Mouse (Mus musculus) thymus, postnatal 25 days (tissue): ENCODE results near the gene Pdgfra.

Experiments
- DNase-seq: peaks from one replicate; pipeline ENCODE4 v3.0.0; 2022

The Pdgfra gene

DNA sequence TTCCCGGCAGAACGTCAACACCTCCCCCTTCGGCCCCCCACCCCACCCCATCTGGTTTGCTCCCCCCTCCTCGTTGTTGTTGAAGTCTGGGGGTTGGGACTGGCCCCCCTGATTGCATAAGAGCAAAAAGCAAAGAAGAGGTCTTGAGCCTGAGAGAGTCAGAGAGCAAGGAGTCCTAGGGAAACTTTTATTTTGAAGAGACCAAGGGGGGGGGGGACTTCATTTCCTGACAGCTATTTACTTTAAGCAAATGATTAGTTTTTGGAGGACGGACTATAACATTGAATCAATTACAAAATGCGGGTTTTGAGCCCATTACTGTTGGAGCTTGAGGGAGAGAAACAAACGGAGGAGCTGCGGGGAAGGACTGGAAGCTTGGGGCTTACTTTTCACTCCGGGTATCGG, at the start of gene Pdgfra:
TSS of gene Pdgfra (plus strand) at position 272 of the 405 bp plus-strand sequence.
- DNase-seq: no peak

- no peak for DNase-seq
Observed at GRCm38 (mm10) chr5:75106511-75106910, 45.6 kb upstream of the Pdgfra start.

- DNase-seq: no peak
Observed at GRCm38 (mm10) chr5:75109368-75109767, 42.7 kb upstream of the Pdgfra start.

GRCm38 (mm10) chr5:75111781-75112180, 40.3 kb upstream of the Pdgfra start:
- DNase-seq: no peak

- DNase-seq: peak; percentile 48
Observed at GRCm38 (mm10) chr5:75118840-75119239, 33.3 kb upstream of the Pdgfra start.

DNA sequence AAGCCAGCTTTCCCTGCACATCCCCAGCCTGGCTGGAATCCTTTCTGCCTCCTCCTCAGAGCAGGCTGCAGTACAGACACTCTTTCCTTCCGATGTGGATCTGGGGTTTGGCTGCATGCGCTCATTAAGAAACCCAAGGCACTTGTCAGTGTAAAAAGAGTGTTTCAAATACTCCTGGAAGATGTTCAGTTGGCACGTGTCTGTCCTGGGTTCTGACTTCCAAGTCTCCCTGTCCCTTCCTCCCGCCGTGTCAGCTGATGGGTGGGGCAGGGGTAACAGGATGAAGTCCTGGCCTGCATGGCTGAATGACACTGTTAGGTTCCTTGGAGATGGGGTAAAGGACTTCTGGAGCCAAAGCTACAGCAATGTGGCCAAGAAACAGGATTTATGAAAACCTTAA, 30.4 kb upstream of the Pdgfra start:
- no peak for DNase-seq

GRCm38 (mm10) chr5:75134681-75135080, 17.4 kb upstream of the Pdgfra start:
- DNase-seq: no peak

DNA sequence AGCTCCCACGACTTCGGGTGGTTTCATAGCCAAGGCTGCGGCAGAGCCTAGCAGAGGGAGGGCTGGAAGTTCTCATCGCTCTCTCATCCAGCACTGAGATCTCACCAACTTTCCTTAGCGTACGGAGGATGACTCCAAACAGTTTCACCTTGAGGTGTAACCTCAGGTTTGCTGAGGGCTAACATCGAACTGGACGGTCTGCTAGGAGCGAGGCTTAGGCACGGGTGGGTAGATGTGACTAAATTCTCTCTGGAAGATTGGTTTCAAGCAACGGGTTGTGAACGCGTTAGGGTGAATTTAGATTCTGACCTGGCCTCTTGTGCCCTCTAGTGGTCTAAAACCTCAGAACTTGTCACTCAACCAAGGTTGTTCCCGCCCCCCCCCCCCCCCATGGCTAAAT, 9.0 kb upstream of the Pdgfra start:
- DNase-seq: peak; percentile 36

GRCm38 (mm10) chr5:75143767-75144166, 8.3 kb upstream of the Pdgfra start:
- DNase-seq: no peak

DNA sequence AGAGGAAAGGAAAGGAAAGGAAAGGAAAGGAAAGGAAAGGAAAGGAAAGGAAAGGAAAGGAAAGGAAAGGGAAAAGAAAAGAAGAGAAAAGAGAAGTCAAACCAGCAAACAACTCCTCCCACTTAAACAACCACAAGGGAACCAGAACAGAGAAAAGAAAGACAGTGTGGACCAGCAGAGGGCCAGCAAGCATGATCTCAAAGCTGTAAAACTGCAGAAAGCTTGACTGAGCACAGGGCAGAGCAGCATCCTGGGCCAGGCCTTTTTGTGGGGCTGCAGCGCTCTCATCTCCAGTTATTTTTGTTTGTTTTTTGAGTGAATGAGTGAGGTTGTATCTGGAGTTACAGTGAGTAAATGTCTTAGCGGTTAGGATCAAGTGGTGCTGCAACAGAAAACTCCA, 6.8 kb upstream of the Pdgfra start:
- DNase-seq: no peak

- DNase-seq: no peak
Observed at GRCm38 (mm10) chr5:75146469-75146868, 5.6 kb upstream of the Pdgfra start.

DNA sequence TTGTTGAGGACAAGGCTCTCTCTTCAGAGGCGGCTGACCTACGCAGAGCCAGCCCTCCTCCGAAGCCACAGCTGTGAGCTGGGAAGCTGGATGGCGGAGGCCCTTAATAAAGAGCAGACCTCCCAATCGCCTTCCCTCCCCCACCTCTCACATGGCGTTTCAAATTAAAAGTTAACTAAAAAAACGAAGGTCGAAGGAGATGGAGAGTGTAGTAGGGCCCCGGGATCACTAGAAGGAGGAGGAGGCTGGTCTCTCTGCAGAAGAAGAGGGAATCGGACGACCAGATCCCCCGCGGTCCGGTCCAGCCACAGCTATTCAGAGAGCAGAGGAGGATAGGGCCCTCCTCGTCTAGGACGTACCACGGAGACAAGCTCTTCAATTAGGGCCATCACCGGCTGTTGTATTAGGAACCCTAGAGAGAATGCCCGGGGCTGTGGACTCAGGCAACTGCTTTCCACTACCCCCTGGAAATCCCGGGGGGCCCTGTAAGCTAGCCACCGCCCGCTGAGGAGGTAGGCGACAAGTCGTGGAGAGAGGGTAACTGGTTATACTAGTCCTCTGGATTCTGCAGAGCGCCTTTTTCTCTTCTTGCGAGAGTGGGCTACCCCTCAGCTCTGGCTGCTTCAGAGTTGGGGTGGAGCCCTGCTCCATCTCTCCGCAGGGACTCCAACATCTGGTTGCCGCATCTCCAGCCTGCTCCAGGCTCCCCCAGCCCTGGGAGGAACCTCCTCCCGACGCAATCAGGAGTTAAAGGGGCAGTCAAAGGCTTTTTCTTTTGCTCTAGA, 3.6 kb upstream of the Pdgfra start:
- DNase-seq: no peak

GRCm38 (mm10) chr5:75149380-75149779, 2.7 kb upstream of the Pdgfra start:
- DNase-seq: no peak

- DNase-seq: no peak
Observed at GRCm38 (mm10) chr5:75149880-75150279, 2.2 kb upstream of the Pdgfra start.

DNA sequence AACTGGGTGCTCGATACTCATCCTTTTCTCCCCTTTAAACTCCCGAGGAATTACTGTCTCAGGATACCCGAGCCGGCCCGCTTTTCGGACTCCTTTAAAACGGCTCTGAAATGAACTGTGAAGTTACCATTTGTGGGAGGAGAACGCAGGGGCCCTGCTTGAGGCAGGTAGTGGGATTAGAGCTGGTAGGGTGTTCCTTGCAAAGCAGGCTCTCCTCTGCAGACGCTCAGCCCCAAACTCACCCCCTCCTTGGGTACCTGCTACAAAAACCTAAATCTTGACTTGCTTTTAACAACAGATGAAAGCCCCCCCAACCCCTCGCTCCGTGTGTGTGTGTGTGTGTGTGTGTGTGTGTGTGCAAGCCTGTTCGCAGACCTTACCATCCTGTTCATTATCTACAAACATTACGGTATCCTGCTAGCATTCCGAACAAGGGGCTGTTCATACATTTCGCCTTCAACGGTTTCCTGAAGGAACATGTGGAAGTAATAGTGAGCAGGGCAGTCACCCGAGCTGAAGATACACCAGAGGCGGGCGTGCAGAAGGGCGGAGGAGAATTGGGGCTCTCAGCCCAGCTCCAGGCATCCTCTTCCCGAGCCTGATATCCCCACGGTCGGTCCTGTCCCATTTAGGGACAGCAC, 1.6 kb upstream of the Pdgfra start:
- DNase-seq: no peak

GRCm38 (mm10) chr5:75151146-75151900, 769 bp upstream of the Pdgfra start:
- no peak for DNase-seq

GRCm38 (mm10) chr5:75152791-75153625, 916 bp downstream of the Pdgfra start:
- no peak for DNase-seq

DNA sequence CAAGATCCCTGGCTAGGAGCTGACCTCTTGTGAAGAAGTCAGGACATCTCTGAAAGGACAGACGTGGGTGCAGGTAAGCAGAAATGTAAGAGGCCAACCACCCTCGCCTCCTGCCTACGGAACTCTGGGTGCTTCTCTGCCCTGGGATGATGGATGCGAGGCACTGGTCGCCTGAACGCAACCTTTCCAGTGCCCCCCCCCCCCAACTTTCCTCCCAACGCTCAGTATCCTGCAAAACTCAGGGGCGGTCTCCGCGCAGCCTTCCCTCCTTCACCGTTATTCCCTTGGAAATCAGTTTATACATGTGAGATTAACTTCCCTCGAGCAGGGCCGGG, 1.5 kb downstream of the Pdgfra start:
- DNase-seq: no peak

DNA sequence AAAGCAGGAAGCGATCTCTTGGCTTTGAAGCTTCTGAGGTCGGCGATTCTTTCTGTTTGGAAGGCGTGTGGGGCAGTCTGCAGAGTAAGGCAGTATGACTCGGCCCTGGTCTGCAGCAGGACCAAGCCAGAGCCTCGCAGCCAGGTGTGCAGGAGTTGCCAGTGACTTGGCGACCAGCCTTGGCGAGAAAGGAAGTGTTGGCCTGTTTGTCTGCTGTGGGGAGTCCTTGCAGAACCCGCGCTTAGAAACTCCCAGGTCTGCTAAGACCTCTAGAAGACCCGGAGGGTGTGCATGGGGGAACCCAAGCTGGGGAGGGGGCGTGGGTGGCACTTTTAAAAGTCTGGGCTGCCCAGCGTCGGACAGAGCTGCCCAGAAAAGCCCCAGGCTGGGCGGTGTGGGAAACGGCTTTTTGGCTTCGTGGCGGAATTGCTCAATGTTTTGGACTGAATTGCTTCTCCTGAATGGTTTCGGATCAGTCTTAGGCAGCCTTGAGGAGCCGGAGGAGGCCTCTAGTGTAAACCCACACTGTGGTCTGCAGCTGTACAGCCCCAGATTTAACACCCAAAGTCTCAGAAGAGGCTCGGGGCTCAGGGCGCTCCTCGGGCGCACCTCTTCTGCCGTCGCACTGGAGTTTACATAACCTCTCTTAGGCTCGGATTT, 2.0 kb downstream of the Pdgfra start:
- DNase-seq: no peak

DNA sequence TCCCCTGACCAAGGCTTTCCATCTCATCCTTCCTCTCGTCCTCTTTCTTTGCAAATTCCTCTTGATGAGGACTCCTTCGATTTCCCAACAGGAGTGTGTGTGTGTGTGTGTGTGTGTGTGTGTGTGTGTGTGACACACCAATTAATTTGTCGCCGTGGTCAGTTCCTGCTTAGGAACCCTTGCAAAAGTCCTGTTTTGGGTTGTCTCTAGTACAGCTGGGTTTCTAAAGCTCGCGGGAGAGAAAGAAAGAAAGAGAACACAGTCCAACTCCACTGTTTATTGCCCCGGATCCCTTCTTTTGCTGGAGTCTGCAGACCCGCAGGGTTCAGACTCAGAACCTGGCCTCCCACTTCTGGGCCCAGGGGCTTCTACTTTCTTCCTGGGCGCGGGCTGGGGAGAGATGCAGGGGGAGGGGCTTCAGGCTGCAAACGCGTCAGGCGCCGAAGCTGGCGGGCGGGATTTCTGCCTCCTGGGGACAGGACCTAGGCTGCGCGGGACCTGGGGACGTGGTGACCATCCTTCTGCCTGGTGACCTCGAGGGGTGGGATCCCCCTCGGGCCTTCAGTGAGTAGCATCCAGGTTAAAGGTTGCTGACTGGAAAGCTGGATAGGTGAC, 2.6 kb downstream of the Pdgfra start:
- DNase-seq: no peak

- DNase-seq: no peak
Observed at GRCm38 (mm10) chr5:75155281-75155680, 3.2 kb downstream of the Pdgfra start.
